Mouse (Mus musculus) kidney, embryonic 16.5 days (tissue): ENCODE results near the gene Hcrtr1. TPM values are rescaled to one million over a fixed set of nuclear protein-coding genes. Genes with fewer than 3 reads are reported as not detected.

Experiments used
- ATAC-seq: fragments of 200-750 bp; cut with Nextera tagmentation; 2 replicates; pipeline ENCODE4 v1.8.0; 2017; ENCODE audit warnings: moderate TSS enrichment; ENCODE audit not compliant: low FRiP score, low TSS enrichment
- H3K27ac ChIP-seq: fragments of 300-500 bp; sonication (generic); 2 replicates; pipeline ENCODE4 v1.5.1; 2014; ENCODE audit warnings: low read length
- H3K27me3 ChIP-seq: fragments of 300-500 bp; sonication (generic); 2 replicates; pipeline ENCODE4 v1.6.1; 2014; ENCODE audit warnings: low read length, control low read depth, mixed read lengths; ENCODE audit not compliant: insufficient read depth
- H3K36me3 ChIP-seq: fragments of 300-500 bp; sonication (generic); 2 replicates; pipeline ENCODE4 v1.6.1; 2014; ENCODE audit warnings: low read length, control low read depth, mixed read lengths; ENCODE audit not compliant: insufficient read depth
- H3K4me1 ChIP-seq: fragments of 300-500 bp; sonication (generic); 2 replicates; pipeline ENCODE4 v1.6.1; 2014; ENCODE audit warnings: low read length, control low read depth, mixed read lengths; ENCODE audit not compliant: insufficient read depth
- H3K4me2 ChIP-seq: fragments of 300-500 bp; sonication (generic); replicated peaks from 2 replicates; pipeline ENCODE4 v1.6.1; 2014; ENCODE audit warnings: low read depth, low read length
- H3K4me3 ChIP-seq: fragments of 300-500 bp; sonication (generic); 2 replicates; pipeline ENCODE4 v1.5.1; 2014; ENCODE audit warnings: mild to moderate bottlenecking, low read length
- H3K9ac ChIP-seq: fragments of 300-500 bp; sonication (generic); replicated peaks from 2 replicates; pipeline ENCODE4 v1.6.1; 2014; ENCODE audit warnings: low read length
- H3K9me3 ChIP-seq: fragments of 300-500 bp; sonication (generic); 2 replicates; pipeline ENCODE4 v1.6.1; 2016; ENCODE audit warnings: low read length, control low read depth
- WGBS: fragments of 180-500 bp; shearing (Covaris S2); extraction: QIAGEN DNeasy Blood & Tissue Kit; methylation state at CpG from one replicate; pipeline ENCODE4 v1.1.7; 2014; 5-methylcytosine and 5-hydroxymethylcytosine counted together
- polyA plus RNA-seq: library from polyadenylated mRNA; unstranded; fragments of >200 nt; fragmentation: Nextera tagmentation; extraction: Ambion mirVana; gene quantifications from 2 replicates; pipeline ENCODE4 v1.2.1, GENCODE M21; 2015

Gene Hcrtr1
- polyA plus RNA-seq, 1 experiment from 2014 or later: 0.19 TPM

- Histone ChIP-seq H3K27me3 (no peaks in the 10 kb centered on the region; the same call in 1 of the 2 replicates), H3K36me3 (no peaks in the 10 kb centered on the region), H3K4me1 (no peaks in the 10 kb centered on the region; the same call in 1 of the 2 replicates), H3K27ac (no peak overlapping the region), H3K9ac (no peak overlapping the region), H3K4me2 (no peak overlapping the region), H3K9me3 (no peaks in the 10 kb centered on the region), H3K4me3 (no peak overlapping the region)
- ATAC-seq: no peak
- 77% methylated on average over 3 of the region's 3 CpGs for WGBS
These were observed 44.0 kb downstream of the Hcrtr1 start for GRCm38 (mm10) chr4:130095137-130095536.

DNA sequence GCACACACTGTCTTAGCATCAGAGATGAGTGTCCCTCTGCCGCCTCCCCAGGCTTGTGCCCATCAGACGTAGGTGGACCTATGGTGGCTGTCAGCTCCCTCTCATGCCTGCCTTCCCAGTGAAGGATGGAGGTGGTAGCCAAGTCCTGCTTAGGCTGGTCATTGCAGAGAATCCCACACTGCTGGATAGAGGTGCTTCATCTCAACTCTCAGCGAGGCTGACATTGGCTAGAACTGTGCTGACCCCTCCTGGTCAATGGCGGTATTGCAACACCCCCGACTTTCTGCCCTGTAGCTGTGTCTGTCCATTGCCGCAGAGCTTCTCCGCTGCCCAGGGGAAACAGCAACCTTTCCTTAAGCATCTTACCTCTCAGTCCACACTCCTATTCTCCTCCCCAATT lies 51.9 kb downstream of the Hcrtr1 start:
- no peak overlapping the region for H3K9ac ChIP-seq
- H3K4me2 ChIP-seq: no peak overlapping the region
- no peak overlapping the region for H3K27ac ChIP-seq
- no peaks in the 10 kb centered on the region for H3K36me3 ChIP-seq
- no peaks in the 10 kb centered on the region for H3K27me3 ChIP-seq
- peaks cover 7% of the 10 kb centered on the region; the same call in 1 of the 2 replicates for H3K4me1 ChIP-seq
- no peak overlapping the region for H3K4me3 ChIP-seq
- WGBS: 14% methylated on average over 7 of the region's 7 CpGs
- ATAC-seq: peak; percentile 37; the same call in 1 of the 2 replicates
- H3K9me3 ChIP-seq: no peaks in the 10 kb centered on the region

DNA sequence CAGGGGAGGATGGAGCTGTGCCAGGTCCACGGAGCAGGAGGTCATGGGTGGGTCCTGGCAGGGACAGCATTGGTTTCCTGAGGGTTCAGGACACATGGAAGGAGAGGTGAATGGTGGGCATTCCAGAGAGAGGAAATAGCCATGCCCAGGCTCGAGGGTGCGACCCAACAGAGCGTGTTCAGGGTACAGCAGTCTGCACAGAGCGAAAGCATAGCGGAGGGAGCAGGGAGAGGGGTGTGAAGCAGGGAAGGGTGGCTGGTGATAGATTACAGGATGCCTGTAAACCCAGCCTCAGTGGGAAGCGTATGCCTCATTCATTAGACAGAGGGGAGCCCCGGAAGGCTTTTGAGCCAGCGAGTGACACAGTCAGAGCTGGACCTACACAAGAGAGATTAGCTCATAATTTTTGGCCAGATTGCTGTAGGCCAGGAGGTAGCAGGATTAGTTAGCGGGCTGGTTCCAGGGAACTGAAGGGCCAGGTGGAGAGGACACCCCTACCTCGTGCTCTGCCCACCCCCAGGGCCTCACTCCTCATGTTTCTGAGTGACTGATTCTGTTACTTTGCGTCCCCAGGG lies 53.8 kb downstream of the Hcrtr1 start:
- H3K9ac ChIP-seq: 0 out of 2 replicates have a peak overlapping the region, but pooled peaks have one; percentile 11
- WGBS: 62% methylated on average over 12 of the region's 12 CpGs

GRCm38 (mm10) chr4:130084331-130084945 lies 54.7 kb downstream of the Hcrtr1 start:
- H3K9ac ChIP-seq: peak overlapping the region; percentile 15; the same call in 1 of the 2 replicates
- no peak overlapping the region for H3K27ac ChIP-seq
- H3K36me3 ChIP-seq: no peaks in the 10 kb centered on the region
- no peak for ATAC-seq
- no peaks in the 10 kb centered on the region for H3K9me3 ChIP-seq
- peaks cover 7% of the 10 kb centered on the region; the same call in 1 of the 2 replicates for H3K4me1 ChIP-seq
- no peak overlapping the region for H3K4me2 ChIP-seq
- H3K4me3 ChIP-seq: no peak overlapping the region
- 39% methylated on average over 7 of the region's 7 CpGs for WGBS
- no peaks in the 10 kb centered on the region for H3K27me3 ChIP-seq

More for the DNA sequence above, 53.8 kb downstream of the Hcrtr1 start:
- no peak overlapping the region for H3K27ac ChIP-seq
- no peak overlapping the region for H3K4me2 ChIP-seq
- no peak overlapping the region for H3K4me3 ChIP-seq
- H3K36me3 ChIP-seq: no peaks in the 10 kb centered on the region
- ATAC-seq: no peak
- no peaks in the 10 kb centered on the region for H3K27me3 ChIP-seq
- H3K9me3 ChIP-seq: no peaks in the 10 kb centered on the region
- H3K4me1 ChIP-seq: peaks cover 7% of the 10 kb centered on the region; the same call in 1 of the 2 replicates

GRCm38 (mm10) chr4:130082211-130082610 lies 56.9 kb downstream of the Hcrtr1 start:
- Histone ChIP-seq H3K4me2 (no peak overlapping the region), H3K4me3 (no peak overlapping the region), H3K9ac (no peak overlapping the region), H3K27ac (no peak overlapping the region), H3K27me3 (no peaks in the 10 kb centered on the region; the same call in 1 of the 2 replicates), H3K36me3 (no peaks in the 10 kb centered on the region), H3K4me1 (peaks cover 7% of the 10 kb centered on the region; the same call in 1 of the 2 replicates), H3K9me3 (no peaks in the 10 kb centered on the region)
- ATAC-seq: no peak
- 40% methylated on average over 9 of the region's 9 CpGs for WGBS

DNA sequence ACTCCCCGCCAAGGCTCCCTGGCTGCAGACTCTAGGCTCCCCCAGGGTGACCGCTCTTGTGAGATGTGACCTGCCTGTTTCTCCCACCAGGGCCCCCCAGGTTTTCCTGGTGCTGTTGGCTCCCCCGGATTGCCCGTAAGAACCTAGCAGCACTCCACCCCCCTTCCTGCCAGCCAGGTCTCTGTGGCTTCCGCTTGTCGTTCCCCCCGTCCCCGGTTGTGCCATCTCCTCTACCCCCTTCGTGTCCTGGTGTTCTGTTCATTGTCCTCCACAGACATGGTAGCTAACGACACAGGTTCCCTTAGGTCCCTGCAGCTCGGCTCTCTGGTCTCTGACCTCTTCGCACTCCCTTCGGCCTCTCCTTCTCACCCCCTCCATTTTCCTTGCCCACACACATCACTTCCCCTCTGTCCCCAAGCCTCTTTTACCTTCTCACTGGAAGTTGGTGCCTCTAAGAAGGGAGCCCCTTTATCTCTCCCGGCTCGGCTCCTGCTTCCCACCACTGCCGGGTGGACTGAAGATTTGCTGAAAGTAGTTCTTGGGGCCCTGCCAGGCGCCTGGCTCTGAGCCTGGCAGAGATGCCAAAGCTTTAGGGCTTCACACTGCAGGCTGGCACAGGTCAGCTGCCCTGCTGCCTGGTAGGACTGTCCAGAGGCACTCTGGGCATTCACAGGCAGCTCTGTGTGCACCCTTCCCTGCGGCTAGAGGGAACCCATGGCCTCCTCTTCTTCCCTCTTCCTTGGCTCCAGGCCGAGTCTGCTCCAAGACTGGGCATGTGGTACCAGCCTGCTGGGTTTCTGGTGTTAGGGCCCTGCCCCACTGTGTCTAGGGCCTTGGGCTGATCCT lies 57.6 kb downstream of the Hcrtr1 start:
- no peaks in the 10 kb centered on the region; the same call in 1 of the 2 replicates for H3K27me3 ChIP-seq
- H3K4me1 ChIP-seq: peaks cover 7% of the 10 kb centered on the region; the same call in 1 of the 2 replicates
- WGBS: 72% methylated on average over 19 of the region's 19 CpGs
- H3K4me2 ChIP-seq: no peak overlapping the region
- no peak overlapping the region for H3K4me3 ChIP-seq
- no peak overlapping the region for H3K9ac ChIP-seq
- no peaks in the 10 kb centered on the region for H3K9me3 ChIP-seq
- no peak overlapping the region for H3K27ac ChIP-seq
- ATAC-seq: no peak
- no peaks in the 10 kb centered on the region for H3K36me3 ChIP-seq

Other genes starting within 250 kb of the Hcrtr1 start
- 0.32 TPM in 1 of 2 replicates, not detected in the other for gene Spocd1, start 210.1 kb downstream of the Hcrtr1 start, polyA plus RNA-seq
- gene Adgrb2, start 154.5 kb downstream of the Hcrtr1 start, polyA plus RNA-seq: 1.7 and 3.2 TPM in 2 replicates
- 41.2 and 48.8 TPM in 2 replicates for gene Col16a1, start 91.5 kb downstream of the Hcrtr1 start, polyA plus RNA-seq
- 85.5 and 90.9 TPM in 2 replicates for gene Pef1, start 36.8 kb downstream of the Hcrtr1 start, polyA plus RNA-seq
- 71.2 and 93.4 TPM in 2 replicates for gene Tinagl1, start 35.8 kb upstream of the Hcrtr1 start, polyA plus RNA-seq
- 1.2 and 2.6 TPM in 2 replicates for gene Gm853, start 83.0 kb upstream of the Hcrtr1 start, polyA plus RNA-seq
- gene Serinc2, start 139.8 kb upstream of the Hcrtr1 start, polyA plus RNA-seq: 58.6 and 65.0 TPM in 2 replicates
- gene Fabp3, start 169.2 kb upstream of the Hcrtr1 start, polyA plus RNA-seq: 136 and 161 TPM in 2 replicates
- gene Gm10570, start 169.3 kb upstream of the Hcrtr1 start, polyA plus RNA-seq: 0.57 TPM in 1 of 2 replicates, not detected in the other
- gene Zcchc17, start 220.6 kb upstream of the Hcrtr1 start, polyA plus RNA-seq: 63.3 and 64.0 TPM in 2 replicates
- gene Snrnp40, start 220.8 kb upstream of the Hcrtr1 start, polyA plus RNA-seq: 158 and 165 TPM in 2 replicates